Mouse (Mus musculus): Measurements from ENCODE around the gene Hist1h2ak.
A peak's percentile ranks its signal among the peaks of the same experiment; 100 is the strongest.
"Not testable (repeated sequence)": the region's sequence is repeated elsewhere in the genome, so short reads cannot be mapped to it uniquely, and the experiment has no call there.

Hist1h2ak gene

GRCm38 (mm10) chr13:21755707-21756106 lies 2.1 kb upstream of the Hist1h2ak start:
- DNase-seq (ENCODE audit: low spot score), result no peak

- not testable (repeated sequence) for DNase-seq (ENCODE audit: low spot score)
Measured at GRCm38 (mm10) chr13:21754294-21755001, 821 bp upstream of the Hist1h2ak start.

GRCm38 (mm10) chr13:21753051-21753523 lies 540 bp downstream of the Hist1h2ak start:
- no peak for DNase-seq (ENCODE audit: low spot score)

- DNase-seq (ENCODE audit: low spot score), result no peak
Measured at GRCm38 (mm10) chr13:21752356-21752755, 1.3 kb downstream of the Hist1h2ak start.

- DNase-seq (ENCODE audit: low spot score), result no peak
Measured at GRCm38 (mm10) chr13:21751827-21752226, 1.8 kb downstream of the Hist1h2ak start.

GRCm38 (mm10) chr13:21751417-21751816 lies 2.2 kb downstream of the Hist1h2ak start:
- no peak for DNase-seq (ENCODE audit: low spot score)

GRCm38 (mm10) chr13:21750159-21751017 lies 3.2 kb downstream of the Hist1h2ak start, which contains the start of gene Hist1h4k:
Hist1h4k (minus strand) TSS chr13:21750505.
- peak; percentile 91 for DNase-seq (ENCODE audit: low spot score)

GRCm38 (mm10) chr13:21749387-21750158 lies 4.1 kb downstream of the Hist1h2ak start:
- DNase-seq (ENCODE audit: low spot score), result no peak

- DNase-seq (ENCODE audit: low spot score), result no peak
Measured at GRCm38 (mm10) chr13:21745006-21745405, 8.6 kb downstream of the Hist1h2ak start.

- DNase-seq (ENCODE audit: low spot score), result peak; percentile 77
Measured at GRCm38 (mm10) chr13:21734906-21735767, 18.5 kb downstream of the Hist1h2ak start, which contains the start of gene Hist1h4j. Hist1h4j (plus strand) TSS chr13:21735064.

GRCm38 (mm10) chr13:21734010-21734905 lies 19.4 kb downstream of the Hist1h2ak start:
- no peak for DNase-seq (ENCODE audit: low spot score)

- no peak for DNase-seq (ENCODE audit: low spot score)
Measured at GRCm38 (mm10) chr13:21733466-21733865, 20.2 kb downstream of the Hist1h2ak start.

- DNase-seq (ENCODE audit: low spot score), result no peak
Measured at GRCm38 (mm10) chr13:21729544-21729943, 24.1 kb downstream of the Hist1h2ak start.

- no peak for DNase-seq (ENCODE audit: low spot score)
Measured at GRCm38 (mm10) chr13:21727948-21728572, 25.6 kb downstream of the Hist1h2ak start.

- DNase-seq (ENCODE audit: low spot score), result no peak
Measured at GRCm38 (mm10) chr13:21722993-21723836, 30.4 kb downstream of the Hist1h2ak start.

- DNase-seq (ENCODE audit: low spot score), result no peak
Measured at GRCm38 (mm10) chr13:21722373-21722925, 31.2 kb downstream of the Hist1h2ak start.

- DNase-seq (ENCODE audit: low spot score), result peak; percentile 77
Measured at GRCm38 (mm10) chr13:21721757-21722372, 31.8 kb downstream of the Hist1h2ak start, which contains the start of gene Hist1h2bm. Hist1h2bm (plus strand) TSS chr13:21722044.

Measured in left cerebral cortex, adult 11 months (tissue).